Mouse (Mus musculus): ENCODE results near the gene Scube1.

DNA sequence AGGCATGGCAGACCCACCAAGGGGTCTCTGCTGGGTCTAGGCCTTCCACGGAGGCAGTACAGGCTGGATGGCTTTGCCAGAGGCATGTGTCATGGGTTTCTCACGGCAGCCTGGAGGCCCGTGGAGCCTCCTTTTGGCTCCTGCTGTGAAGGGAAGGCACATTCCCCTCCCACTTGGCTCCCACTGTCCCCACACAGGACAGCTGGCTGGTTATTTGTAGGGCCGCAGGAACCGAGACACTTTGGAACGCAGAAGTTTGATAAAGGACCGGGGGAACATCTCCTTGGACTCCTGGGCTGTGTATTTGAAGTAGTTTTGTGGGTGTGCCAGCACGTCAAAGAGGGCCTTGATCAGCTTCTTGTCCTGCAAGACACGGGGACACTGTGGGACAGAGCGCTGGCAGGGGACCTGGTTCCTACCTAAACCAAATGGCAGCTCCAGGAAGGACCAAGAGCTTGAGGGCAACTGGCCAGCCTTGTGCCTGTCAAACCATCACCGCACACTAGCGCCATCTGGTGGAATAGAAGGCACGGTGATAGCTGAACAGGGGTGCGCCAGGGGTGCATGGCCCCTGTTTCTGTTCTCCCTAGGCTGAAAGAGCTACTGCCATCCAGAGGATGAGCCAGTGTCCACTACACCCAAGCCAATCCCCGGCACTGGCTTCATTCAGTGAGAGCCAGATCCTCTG lies 117.6 kb downstream of the Scube1 start:
- TF ChIP-seq EP300 (IDR thresholded peaks at IDR 0.05; ENCODE audit: low read depth) (no peak), CTCF (IDR thresholded peaks at IDR 0.05; ENCODE audit: low read depth) (peak; percentile 98)

Measured in liver, postnatal 0 days (tissue).